Mouse (Mus musculus) brain, adult 10 weeks (tissue): ENCODE data around the gene Fst. TPM values are rescaled to one million over a fixed set of nuclear protein-coding genes. Genes with fewer than 3 reads are reported as not detected.

Experiments used
- polyA plus RNA-seq: library from polyadenylated mRNA; stranded (reverse); fragments of 350-450 nt; fragmentation: Illumina TruSeq; extraction: RNeasy Lipid Tissue Mini Kit (QIAGEN cat#74804); gene quantifications from one replicate; pipeline ENCODE4 v1.2.3, GENCODE M21; 2015; ENCODE audit warnings: low read depth, low replicate concordance

Fst gene
- polyA plus RNA-seq: 4.9 TPM

GRCm38 (mm10) chr13:114458886-114459700 is at the start of gene Fst:
Gene Fst (minus strand): TSS chr13:114458951.

Other genes with a start within 250 kb of the Fst start
- gene Ndufs4, start 70.7 kb downstream of the Fst start, polyA plus RNA-seq: 281 TPM